Mouse (Mus musculus) adrenal gland, postnatal 36 days (tissue): Measurements from ENCODE around the gene Sdccag8. TPM values are rescaled to one million over a fixed set of nuclear protein-coding genes. Genes with fewer than 3 reads are reported as not detected.

Experiments
- DNase-seq, 2 experiments: peaks; one replicate each; pipeline ENCODE4 v3.0.0; 2021; ENCODE audit warnings: mixed read lengths in 1 of 2
- total RNA-seq, 2 experiments: library from RNA; stranded (reverse); gene quantifications; 2 replicates each; pipeline ENCODE4 v1.2.3; 2021

The Sdccag8 gene
- total RNA-seq, 2 experiments from 2014 or later, result 11.3 to 11.9 TPM

GRCm38 (mm10) chr1:176985691-176986090 is 171.2 kb downstream of the Sdccag8 start:
- DNase-seq, result no peak

- DNase-seq, result no peak
Measured at GRCm38 (mm10) chr1:176986275-176986674, 171.8 kb downstream of the Sdccag8 start.

GRCm38 (mm10) chr1:176986990-176987740 is 172.7 kb downstream of the Sdccag8 start:
- DNase-seq, result no peak

GRCm38 (mm10) chr1:176991473-176991872 is 177.0 kb downstream of the Sdccag8 start:
- no peak for DNase-seq

- DNase-seq, result no peak
Measured at GRCm38 (mm10) chr1:176992517-176992916, 178.1 kb downstream of the Sdccag8 start.

GRCm38 (mm10) chr1:176993141-176994010 is 178.9 kb downstream of the Sdccag8 start:
- DNase-seq, result no peak

GRCm38 (mm10) chr1:176994087-176994486 is 179.6 kb downstream of the Sdccag8 start:
- DNase-seq, result no peak

- no peak for DNase-seq
Measured at GRCm38 (mm10) chr1:176994707-176995418, 180.4 kb downstream of the Sdccag8 start.

GRCm38 (mm10) chr1:176995419-176995775 is 180.9 kb downstream of the Sdccag8 start:
- no peak for DNase-seq

GRCm38 (mm10) chr1:176996166-176996565 is 181.7 kb downstream of the Sdccag8 start:
- no peak for DNase-seq

- DNase-seq, result peak in 1 of 2 experiments; percentile 53
Measured at GRCm38 (mm10) chr1:176996630-176997201, 182.3 kb downstream of the Sdccag8 start.

- no peak for DNase-seq
Measured at GRCm38 (mm10) chr1:176997254-176997653, 182.8 kb downstream of the Sdccag8 start.

- no peak for DNase-seq
Measured at GRCm38 (mm10) chr1:176997711-176998689, 183.5 kb downstream of the Sdccag8 start.

GRCm38 (mm10) chr1:176999011-176999410 is 184.6 kb downstream of the Sdccag8 start:
- no peak for DNase-seq

GRCm38 (mm10) chr1:177002951-177003350 is 188.5 kb downstream of the Sdccag8 start:
- DNase-seq, result no peak

GRCm38 (mm10) chr1:177004041-177004741 is 189.7 kb downstream of the Sdccag8 start:
- DNase-seq, result no peak

GRCm38 (mm10) chr1:177007405-177007804 is 192.9 kb downstream of the Sdccag8 start:
- no peak for DNase-seq

- peak in 1 of 2 experiments; percentile 25 for DNase-seq
Measured at GRCm38 (mm10) chr1:177008777-177009176, 194.3 kb downstream of the Sdccag8 start.

- no peak for DNase-seq
Measured at GRCm38 (mm10) chr1:177010041-177010440, 195.6 kb downstream of the Sdccag8 start.

- no peak for DNase-seq
Measured at GRCm38 (mm10) chr1:177010607-177011302, 196.3 kb downstream of the Sdccag8 start.
